Mouse (Mus musculus) liver, adult 2 months (tissue): ENCODE results near the gene Piwil1. TPM values are rescaled to one million over a fixed set of nuclear protein-coding genes. Genes with fewer than 3 reads are reported as not detected.

Experiments
- DNase-seq: peaks from one replicate; pipeline ENCODE4 v3.0.0-alpha.2; 2011; ENCODE audit warnings: low read depth, low spot score; ENCODE audit errors: extremely low read depth
- H3K27ac ChIP-seq: fragments of 200-500 bp; replicated peaks from 2 replicates; pipeline ENCODE4 v1.5.1; 2012; ENCODE audit warnings: low read depth, mild to moderate bottlenecking, control low read depth, inconsistent platforms, low read length; ENCODE audit not compliant: insufficient read depth
- H3K27me3 ChIP-seq: fragments of 200-500 bp; 2 replicates; pipeline ENCODE4 v1.6.1; 2012; ENCODE audit warnings: mild to moderate bottlenecking, moderate library complexity, low read length, inconsistent platforms; ENCODE audit not compliant: control insufficient read depth, insufficient read depth
- H3K36me3 ChIP-seq: fragments of 200-500 bp; 2 replicates; pipeline ENCODE4 v1.6.1; 2012; ENCODE audit warnings: low read length, inconsistent platforms; ENCODE audit not compliant: control insufficient read depth, insufficient read depth
- H3K4me1 ChIP-seq: fragments of 200-500 bp; 2 replicates; pipeline ENCODE4 v1.6.1; 2011; ENCODE audit warnings: low read length; ENCODE audit not compliant: control insufficient read depth, insufficient read depth
- H3K4me3 ChIP-seq: fragments of 200-500 bp; 2 replicates; pipeline ENCODE4 v1.5.1; 2011; ENCODE audit warnings: low read depth, mild to moderate bottlenecking, control low read depth, low read length, moderate library complexity; ENCODE audit not compliant: insufficient read depth
- H3K79me2 ChIP-seq: fragments of 200-500 bp; 2 replicates; pipeline ENCODE4 v1.6.1; 2012; ENCODE audit warnings: inconsistent platforms, mild to moderate bottlenecking, low read length, moderate library complexity; ENCODE audit not compliant: control insufficient read depth, insufficient read depth
- H3K9ac ChIP-seq: fragments of 200-500 bp; 2 replicates; pipeline ENCODE4 v1.6.1; 2012; ENCODE audit warnings: low read depth, mild to moderate bottlenecking, control low read depth, inconsistent platforms, low read length
- CTCF ChIP-seq: fragments of 200-500 bp; IDR thresholded peaks from 2 replicates; pipeline ENCODE4 v1.5.1; 2011; ENCODE audit warnings: low read depth, low read length, control low read depth
- POLR2A ChIP-seq: fragments of 200-500 bp; IDR thresholded peaks from 2 replicates; pipeline ENCODE4 v1.6.1; 2011; ENCODE audit warnings: low read length, control low read depth; ENCODE audit not compliant: insufficient read depth; ENCODE audit errors: extremely low read depth
- WGBS: fragments of 180-500 bp; shearing (Covaris S2); methylation state at CpG from one replicate; pipeline ENCODE4 v1.1.7; 2018; 5-methylcytosine and 5-hydroxymethylcytosine counted together
- polyA plus RNA-seq: library from polyadenylated mRNA; depleted of rRNA; stranded (reverse); fragments of >200 nt; gene quantifications from 2 replicates; pipeline ENCODE4 v1.2.3, GENCODE M21; 2012; rRNA removed
- total RNA-seq: library from RNA; depleted of rRNA; stranded (reverse); fragments of >200 nt; gene quantifications from 2 replicates; pipeline ENCODE4 v1.2.3, GENCODE M21; 2014; rRNA removed

The Piwil1 gene
- total RNA-seq = not detected in 2 replicates
- polyA plus RNA-seq = not detected in 2 replicates

DNA sequence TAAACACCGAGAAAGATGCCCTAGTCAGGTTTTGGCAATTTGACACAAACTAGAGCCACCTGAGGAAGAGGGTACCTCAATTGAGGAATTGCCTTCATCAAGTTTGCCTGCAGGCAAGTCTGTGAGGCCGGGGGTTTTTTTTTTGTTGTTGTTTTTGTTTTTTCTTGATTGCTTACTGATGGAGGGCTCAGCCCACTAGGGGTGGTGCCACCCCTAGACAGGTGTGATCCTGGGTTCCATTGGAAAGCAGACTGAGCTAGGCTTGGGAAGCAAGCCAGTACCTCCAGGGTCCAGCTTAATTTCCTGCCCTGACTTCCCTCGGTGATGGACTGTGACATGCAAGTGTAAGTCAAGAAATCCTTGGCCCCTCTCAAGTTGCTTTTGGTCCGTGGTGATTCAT lies at the start of gene Piwil1:
Gene Piwil1, plus strand, starts transcription at position 301 of the 400 bp plus-strand sequence.
- no peak within 1 kb of the TSS for H3K4me3 ChIP-seq
- H3K4me1 ChIP-seq = no peaks in the 10 kb centered on the region
- no peak for DNase-seq
- no peaks in the 10 kb centered on the region for H3K79me2 ChIP-seq
- TF ChIP-seq POLR2A = no peak
- no peak for TF ChIP-seq CTCF
- 75% methylated on average over 4 of the region's 4 CpGs for WGBS
- no peaks in the 10 kb centered on the region for H3K27me3 ChIP-seq
- no peak within 1 kb of the TSS for H3K27ac ChIP-seq
- no peak within 1 kb of the TSS for H3K9ac ChIP-seq
- H3K36me3 ChIP-seq = no peaks in the 10 kb centered on the region

GRCm38 (mm10) chr5:128656496-128657135 lies 45.7 kb upstream of the Piwil1 start:
- Histone ChIP-seq H3K4me3 (no peak overlapping the region), H3K9ac (no peak overlapping the region), H3K27ac (no peak overlapping the region), H3K4me1 (no peaks in the 10 kb centered on the region), H3K79me2 (no peaks in the 10 kb centered on the region), H3K36me3 (no peaks in the 10 kb centered on the region), H3K27me3 (no peaks in the 10 kb centered on the region)
- WGBS = 75% methylated on average over 22 of the region's 22 CpGs
- no peak for TF ChIP-seq POLR2A
- TF ChIP-seq CTCF = no peak
- no peak for DNase-seq

DNA sequence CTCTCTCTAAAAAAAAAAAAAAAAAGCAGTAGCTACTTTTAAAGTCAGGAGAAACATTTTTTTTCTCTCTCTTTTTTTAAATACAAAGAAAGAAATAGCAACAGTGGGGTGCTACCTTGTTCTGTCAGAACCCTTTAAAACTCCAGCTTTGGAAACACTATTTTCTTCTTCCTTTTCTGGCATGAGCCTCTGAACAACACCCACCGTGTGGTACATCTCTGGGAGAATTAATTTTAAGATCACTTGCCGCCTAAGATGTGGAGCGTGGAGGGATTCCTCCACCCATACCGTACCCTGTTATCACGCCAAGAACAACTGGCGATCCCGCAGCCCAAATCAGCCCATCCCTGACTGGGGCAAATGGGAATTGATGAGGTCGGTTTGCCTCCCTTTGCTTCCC lies 42.2 kb upstream of the Piwil1 start:
- no peak overlapping the region for H3K27ac ChIP-seq
- WGBS = 61% methylated on average over 8 of the region's 8 CpGs
- H3K36me3 ChIP-seq = no peaks in the 10 kb centered on the region
- no peaks in the 10 kb centered on the region for H3K79me2 ChIP-seq
- H3K4me1 ChIP-seq = no peaks in the 10 kb centered on the region
- no peak for DNase-seq
- H3K27me3 ChIP-seq = no peaks in the 10 kb centered on the region
- no peak for TF ChIP-seq CTCF
- TF ChIP-seq POLR2A = no peak
- H3K4me3 ChIP-seq = no peak overlapping the region
- H3K9ac ChIP-seq = no peak overlapping the region

DNA sequence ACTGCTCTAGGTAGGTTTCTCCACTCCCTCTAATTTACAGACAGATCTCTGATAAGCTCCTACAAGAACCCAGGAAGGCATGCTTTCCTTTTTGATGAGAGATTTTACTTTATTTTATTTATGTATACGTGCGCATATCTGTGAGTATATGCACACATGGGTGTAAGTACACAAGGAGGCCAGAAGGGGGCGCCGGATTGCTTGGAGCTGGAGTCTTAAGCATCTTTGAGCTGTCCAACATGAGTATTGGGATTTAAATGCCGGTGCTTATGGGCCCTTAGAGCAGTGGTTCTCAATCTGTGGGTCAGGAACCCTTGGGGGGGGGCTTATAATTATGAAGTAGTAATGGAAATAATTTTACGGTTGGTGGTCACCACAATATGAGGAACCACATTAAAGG lies 39.4 kb upstream of the Piwil1 start:
- WGBS = 93% methylated on average over 6 of the region's 6 CpGs
- H3K9ac ChIP-seq = no peak overlapping the region
- no peak overlapping the region for H3K27ac ChIP-seq
- H3K27me3 ChIP-seq = no peaks in the 10 kb centered on the region
- no peak for DNase-seq
- H3K4me3 ChIP-seq = no peak overlapping the region
- H3K79me2 ChIP-seq = no peaks in the 10 kb centered on the region
- no peaks in the 10 kb centered on the region for H3K4me1 ChIP-seq
- TF ChIP-seq CTCF = no peak
- no peak for TF ChIP-seq POLR2A
- H3K36me3 ChIP-seq = no peaks in the 10 kb centered on the region

DNA sequence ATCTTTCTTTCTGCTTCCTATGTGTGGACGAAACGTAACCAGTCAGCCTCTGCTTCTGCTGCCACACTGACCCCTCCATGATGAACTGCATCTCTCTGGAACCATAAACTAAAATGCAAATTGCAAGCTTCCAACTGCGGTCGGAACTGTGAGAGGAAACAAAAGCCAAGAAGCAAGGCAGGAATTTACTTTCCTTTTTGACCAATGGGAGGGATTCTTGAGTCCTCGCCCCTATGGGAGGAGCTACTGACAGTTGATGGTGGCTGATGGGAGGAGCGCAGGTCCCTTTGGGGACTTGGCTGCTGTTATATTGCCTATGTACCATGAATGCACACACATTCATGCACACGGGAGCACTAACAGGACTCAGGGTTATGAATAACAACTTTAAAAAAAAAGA lies 38.3 kb upstream of the Piwil1 start:
- Histone ChIP-seq H3K27ac (no peak overlapping the region), H3K9ac (no peak overlapping the region), H3K79me2 (no peaks in the 10 kb centered on the region), H3K4me1 (no peaks in the 10 kb centered on the region), H3K27me3 (no peaks in the 10 kb centered on the region), H3K36me3 (no peaks in the 10 kb centered on the region), H3K4me3 (no peak overlapping the region)
- WGBS = 86% methylated on average over 7 of the region's 7 CpGs
- no peak for DNase-seq
- TF ChIP-seq CTCF = no peak
- TF ChIP-seq POLR2A = no peak

- no peak for DNase-seq
- no peak overlapping the region for H3K27ac ChIP-seq
Observed at GRCm38 (mm10) chr5:128665045-128665444, 37.3 kb upstream of the Piwil1 start.

More at GRCm38 (mm10) chr5:128665045-128665444, 37.3 kb upstream of the Piwil1 start:
- Histone ChIP-seq H3K27me3 (no peaks in the 10 kb centered on the region), H3K4me3 (no peak overlapping the region), H3K9ac (no peak overlapping the region), H3K79me2 (no peaks in the 10 kb centered on the region), H3K4me1 (no peaks in the 10 kb centered on the region), H3K36me3 (no peaks in the 10 kb centered on the region)
- TF ChIP-seq CTCF = peak; percentile 31; the same call in 1 of the 2 replicates
- no peak for TF ChIP-seq POLR2A
- WGBS = 93% methylated on average over 1 of the region's 1 CpGs
